Mouse (Mus musculus) neural tube, embryonic 15.5 days (tissue): ENCODE measurements around the gene Xxylt1. TPM values are rescaled to one million over a fixed set of nuclear protein-coding genes. Genes with fewer than 3 reads are reported as not detected.
A peak's percentile ranks its signal among the peaks of the same experiment; 100 is the strongest.

Experiments
- ATAC-seq: fragments of 200-750 bp; cut with Nextera tagmentation; 2 replicates; pipeline ENCODE4 v1.8.0; 2017; ENCODE audit warnings: mild to moderate bottlenecking, moderate TSS enrichment, moderate library complexity; ENCODE audit not compliant: low FRiP score
- H3K27ac ChIP-seq: fragments of 300-500 bp; sonication (generic); replicated peaks from 2 replicates; pipeline ENCODE4 v1.5.1; 2015; ENCODE audit warnings: mild to moderate bottlenecking, inconsistent platforms
- H3K27me3 ChIP-seq: fragments of 300-500 bp; sonication (generic); replicated peaks from 2 replicates; pipeline ENCODE4 v1.6.1; 2015; ENCODE audit warnings: inconsistent platforms
- H3K36me3 ChIP-seq: fragments of 300-500 bp; sonication (generic); 2 replicates; pipeline ENCODE4 v1.6.1; 2015; ENCODE audit warnings: inconsistent platforms
- H3K4me1 ChIP-seq: fragments of 300-500 bp; sonication (generic); 2 replicates; pipeline ENCODE4 v1.6.1; 2015; ENCODE audit warnings: inconsistent platforms
- H3K4me2 ChIP-seq: fragments of 300-500 bp; sonication (generic); 2 replicates; pipeline ENCODE4 v1.6.1; 2015; ENCODE audit warnings: inconsistent platforms, mild to moderate bottlenecking, moderate library complexity
- H3K4me3 ChIP-seq: fragments of 300-500 bp; sonication (generic); replicated peaks from 2 replicates; pipeline ENCODE4 v1.5.1; 2015; ENCODE audit warnings: mild to moderate bottlenecking, inconsistent platforms
- H3K9ac ChIP-seq: fragments of 300-500 bp; sonication (generic); replicated peaks from 2 replicates; pipeline ENCODE4 v1.6.1; 2015; ENCODE audit warnings: mild to moderate bottlenecking, inconsistent platforms
- H3K9me3 ChIP-seq: fragments of 300-500 bp; sonication (generic); replicated peaks from 2 replicates; pipeline ENCODE4 v1.6.1; 2016; ENCODE audit warnings: inconsistent platforms
- WGBS: fragments of 180-500 bp; shearing (Covaris S2); methylation state at CpG from one replicate; pipeline ENCODE4 v1.1.7; 2015; ENCODE audit warnings: mixed read lengths; 5-methylcytosine and 5-hydroxymethylcytosine counted together
- polyA plus RNA-seq: library from polyadenylated mRNA; unstranded; fragments of >200 nt; fragmentation: Nextera tagmentation; extraction: Ambion mirVana; gene quantifications from 2 replicates; pipeline ENCODE4 v1.2.1, GENCODE M21; 2015

Xxylt1 gene
- polyA plus RNA-seq, 1 experiment from 2014 or later = 16.3 TPM

GRCm38 (mm10) chr16:30928076-30928750 lies 153.0 kb downstream of the Xxylt1 start:
- no peak overlapping the region for H3K27ac ChIP-seq
- ATAC-seq = no peak
- H3K9me3 ChIP-seq = no peaks in the 10 kb centered on the region
- H3K4me2 ChIP-seq = no peak overlapping the region
- no peak overlapping the region for H3K9ac ChIP-seq
- H3K36me3 ChIP-seq = no peaks in the 10 kb centered on the region
- H3K27me3 ChIP-seq = no peaks in the 10 kb centered on the region
- H3K4me3 ChIP-seq = no peak overlapping the region
- H3K4me1 ChIP-seq = peaks cover 10% of the 10 kb centered on the region
- 84% methylated on average over 8 of the region's 8 CpGs for WGBS

- no peaks in the 10 kb centered on the region for H3K4me1 ChIP-seq
- no peak overlapping the region for H3K9ac ChIP-seq
- H3K4me2 ChIP-seq = no peak overlapping the region
- WGBS = 80% methylated on average over 4 of the region's 4 CpGs
- no peak overlapping the region for H3K27ac ChIP-seq
- H3K4me3 ChIP-seq = no peak overlapping the region
- H3K9me3 ChIP-seq = no peaks in the 10 kb centered on the region
- ATAC-seq = no peak
- no peaks in the 10 kb centered on the region for H3K27me3 ChIP-seq
- H3K36me3 ChIP-seq = no peaks in the 10 kb centered on the region
These were observed 155.7 kb downstream of the Xxylt1 start for GRCm38 (mm10) chr16:30925496-30925895.

- Histone ChIP-seq H3K9me3 (no peaks in the 10 kb centered on the region), H3K4me2 (no peak overlapping the region), H3K27ac (no peak overlapping the region), H3K36me3 (no peaks in the 10 kb centered on the region), H3K4me1 (no peaks in the 10 kb centered on the region), H3K9ac (no peak overlapping the region), H3K4me3 (no peak overlapping the region), H3K27me3 (no peaks in the 10 kb centered on the region)
- WGBS = 72% methylated on average over 7 of the region's 7 CpGs
- no peak for ATAC-seq
These were observed 157.3 kb downstream of the Xxylt1 start for GRCm38 (mm10) chr16:30923899-30924298.

- H3K4me1 ChIP-seq = no peaks in the 10 kb centered on the region
- H3K9me3 ChIP-seq = no peaks in the 10 kb centered on the region
- 40% methylated on average over 1 of the region's 1 CpGs for WGBS
- H3K9ac ChIP-seq = no peak overlapping the region
- no peaks in the 10 kb centered on the region for H3K36me3 ChIP-seq
- H3K27ac ChIP-seq = no peak overlapping the region
- H3K4me2 ChIP-seq = no peak overlapping the region
- ATAC-seq = no peak
- no peaks in the 10 kb centered on the region for H3K27me3 ChIP-seq
- H3K4me3 ChIP-seq = no peak overlapping the region
These were observed 158.7 kb downstream of the Xxylt1 start for GRCm38 (mm10) chr16:30922548-30922947.

- Histone ChIP-seq H3K27me3 (no peaks in the 10 kb centered on the region), H3K9me3 (no peaks in the 10 kb centered on the region)
These were observed 162.4 kb downstream of the Xxylt1 start for GRCm38 (mm10) chr16:30918866-30919265.

GRCm38 (mm10) chr16:30916931-30917330 lies 164.3 kb downstream of the Xxylt1 start:
- H3K9ac ChIP-seq = no peak overlapping the region
- no peaks in the 10 kb centered on the region for H3K27me3 ChIP-seq
- H3K36me3 ChIP-seq = no peaks in the 10 kb centered on the region
- 86% methylated on average over 3 of the region's 3 CpGs for WGBS
- H3K27ac ChIP-seq = no peak overlapping the region
- H3K9me3 ChIP-seq = no peaks in the 10 kb centered on the region
- ATAC-seq = no peak
- no peak overlapping the region for H3K4me3 ChIP-seq
- H3K4me2 ChIP-seq = no peak overlapping the region
- H3K4me1 ChIP-seq = peaks cover 4% of the 10 kb centered on the region; the same call in 1 of the 2 replicates

More at GRCm38 (mm10) chr16:30918866-30919265, 162.4 kb downstream of the Xxylt1 start:
- no peaks in the 10 kb centered on the region for H3K36me3 ChIP-seq
- H3K4me2 ChIP-seq = no peak overlapping the region
- H3K27ac ChIP-seq = no peak overlapping the region
- WGBS = 96% methylated on average over 7 of the region's 7 CpGs
- no peak overlapping the region for H3K9ac ChIP-seq
- no peak for ATAC-seq
- H3K4me3 ChIP-seq = no peak overlapping the region
- peaks cover 4% of the 10 kb centered on the region; the same call in 1 of the 2 replicates for H3K4me1 ChIP-seq

GRCm38 (mm10) chr16:30915611-30916220 lies 165.5 kb downstream of the Xxylt1 start:
- H3K4me1 ChIP-seq = peaks cover 4% of the 10 kb centered on the region; the same call in 1 of the 2 replicates
- no peaks in the 10 kb centered on the region for H3K9me3 ChIP-seq
- no peaks in the 10 kb centered on the region for H3K36me3 ChIP-seq
- H3K27me3 ChIP-seq = no peaks in the 10 kb centered on the region
- no peak overlapping the region for H3K9ac ChIP-seq
- ATAC-seq = peak; percentile 47; the same call in 1 of the 2 replicates
- 69% methylated on average over 14 of the region's 14 CpGs for WGBS
- H3K4me3 ChIP-seq = no peak overlapping the region
- no peak overlapping the region for H3K4me2 ChIP-seq
- H3K27ac ChIP-seq = 0 out of 2 replicates have a peak overlapping the region, but pooled peaks have one; percentile 33

Other genes starting within 250 kb of the Xxylt1 start
- 10.4 and 11.3 TPM in 2 replicates for gene Acap2, start 119.8 kb upstream of the Xxylt1 start, polyA plus RNA-seq
- gene Ppp1r2, start 193.8 kb upstream of the Xxylt1 start, polyA plus RNA-seq = 121 and 123 TPM in 2 replicates
- gene Apod, start 233.4 kb upstream of the Xxylt1 start, polyA plus RNA-seq = 48.8 and 54.0 TPM in 2 replicates